Mouse (Mus musculus) kidney, postnatal 10 days (tissue): ENCODE measurements around the gene Mindy4b-ps.
A peak's percentile ranks its signal among the peaks of the same experiment; 100 is the strongest.

Source experiments
- DNase-seq: peaks from one replicate; pipeline ENCODE4 v3.0.0; 2021; ENCODE audit warnings: mixed read lengths

Mindy4b-ps gene

DNA sequence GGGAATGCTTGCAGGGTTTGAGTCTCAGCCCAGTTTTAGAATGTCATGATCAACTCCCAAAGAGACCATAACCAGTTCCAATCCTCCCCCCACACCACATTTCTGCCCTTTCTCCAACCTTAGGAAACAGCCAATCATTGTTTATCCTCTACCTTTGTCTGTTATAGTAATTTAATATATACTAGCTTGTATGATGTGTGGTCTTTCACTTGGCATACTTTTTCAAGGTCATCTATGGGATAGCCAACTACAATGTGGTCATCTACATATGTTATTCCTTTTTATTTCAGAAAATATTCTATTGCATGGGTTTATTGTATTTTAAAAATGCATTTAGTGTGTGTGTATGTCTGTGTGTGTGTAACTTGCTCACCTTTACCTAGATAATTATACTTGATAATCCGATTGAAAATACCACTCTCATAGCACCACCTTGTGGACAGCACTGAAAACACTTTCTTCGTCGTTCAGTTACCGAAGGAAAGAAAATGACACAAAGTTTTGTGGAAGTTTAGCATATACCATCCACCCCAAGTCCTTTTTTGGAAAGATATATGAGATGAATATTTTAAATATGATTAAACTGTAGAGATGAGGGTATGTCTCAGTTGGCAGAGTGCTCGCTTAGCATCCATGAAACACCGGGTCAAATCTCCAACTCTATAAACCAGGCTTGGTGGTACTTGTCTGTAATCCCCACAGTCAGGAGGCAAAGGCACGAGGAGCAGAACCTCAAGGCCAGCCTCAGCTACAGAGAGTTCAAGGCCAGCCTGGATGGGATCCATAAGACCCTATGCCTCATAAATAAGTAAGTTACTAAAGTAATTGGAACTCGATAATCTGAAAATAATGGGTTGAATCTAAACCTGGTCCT, 37.7 kb downstream of the Mindy4b-ps start:
- DNase-seq = peak; percentile 56

DNA sequence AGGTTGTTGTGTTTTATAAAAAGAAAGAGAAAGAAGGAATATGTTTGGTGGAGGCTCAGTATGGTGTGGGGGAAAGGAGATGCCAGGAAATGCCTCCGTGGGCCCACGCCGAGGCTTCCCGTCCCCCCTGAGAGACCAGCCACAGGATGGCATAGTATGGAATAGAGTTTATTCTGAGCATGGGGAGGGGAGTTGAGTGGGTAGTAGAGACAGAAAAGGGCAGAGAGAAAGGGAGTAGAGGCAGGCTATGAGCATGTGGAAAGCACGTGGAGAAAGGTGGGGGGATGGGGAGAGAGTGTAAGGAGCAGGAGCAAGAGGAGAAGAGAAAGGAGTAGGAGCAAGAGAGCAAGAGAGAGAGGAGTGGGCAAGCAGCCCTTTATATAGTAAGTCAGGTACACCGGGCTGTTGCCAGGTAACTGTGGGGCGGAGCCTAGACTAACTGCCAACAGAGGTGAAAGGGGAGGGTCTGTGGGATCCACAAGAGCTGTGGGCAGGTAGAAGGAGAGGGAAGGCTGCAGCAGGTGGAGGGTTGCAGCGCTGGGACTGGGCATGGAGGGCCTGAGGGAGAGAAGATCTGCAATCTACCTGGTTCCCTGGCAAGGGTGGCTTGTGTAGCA, 38.4 kb downstream of the Mindy4b-ps start:
- DNase-seq = peak; percentile 25

DNA sequence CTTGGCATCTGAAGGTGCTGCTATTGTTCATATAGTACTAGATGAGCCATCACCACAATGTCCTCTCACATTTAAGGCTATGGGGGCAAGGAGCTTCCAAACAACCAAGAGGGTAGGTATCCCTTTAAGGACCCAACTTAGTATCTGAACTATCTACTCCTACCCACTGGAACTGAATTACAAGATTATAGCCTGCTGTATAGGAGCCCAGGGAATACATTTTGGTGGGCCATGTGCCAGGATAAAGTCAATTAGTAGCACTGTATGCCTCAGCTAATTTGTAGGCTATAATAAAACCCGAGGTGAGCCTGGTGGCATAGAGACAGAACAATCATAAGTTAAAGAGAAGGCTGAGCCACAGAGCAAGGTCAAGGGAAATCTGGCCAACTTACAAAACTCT, 65.7 kb downstream of the Mindy4b-ps start:
- no peak for DNase-seq

- DNase-seq = no peak
Measured at GRCm38 (mm10) chr3:58755769-58756168, 66.3 kb downstream of the Mindy4b-ps start.

- DNase-seq = no peak
Measured at GRCm38 (mm10) chr3:58754361-58754760, 67.8 kb downstream of the Mindy4b-ps start.

DNA sequence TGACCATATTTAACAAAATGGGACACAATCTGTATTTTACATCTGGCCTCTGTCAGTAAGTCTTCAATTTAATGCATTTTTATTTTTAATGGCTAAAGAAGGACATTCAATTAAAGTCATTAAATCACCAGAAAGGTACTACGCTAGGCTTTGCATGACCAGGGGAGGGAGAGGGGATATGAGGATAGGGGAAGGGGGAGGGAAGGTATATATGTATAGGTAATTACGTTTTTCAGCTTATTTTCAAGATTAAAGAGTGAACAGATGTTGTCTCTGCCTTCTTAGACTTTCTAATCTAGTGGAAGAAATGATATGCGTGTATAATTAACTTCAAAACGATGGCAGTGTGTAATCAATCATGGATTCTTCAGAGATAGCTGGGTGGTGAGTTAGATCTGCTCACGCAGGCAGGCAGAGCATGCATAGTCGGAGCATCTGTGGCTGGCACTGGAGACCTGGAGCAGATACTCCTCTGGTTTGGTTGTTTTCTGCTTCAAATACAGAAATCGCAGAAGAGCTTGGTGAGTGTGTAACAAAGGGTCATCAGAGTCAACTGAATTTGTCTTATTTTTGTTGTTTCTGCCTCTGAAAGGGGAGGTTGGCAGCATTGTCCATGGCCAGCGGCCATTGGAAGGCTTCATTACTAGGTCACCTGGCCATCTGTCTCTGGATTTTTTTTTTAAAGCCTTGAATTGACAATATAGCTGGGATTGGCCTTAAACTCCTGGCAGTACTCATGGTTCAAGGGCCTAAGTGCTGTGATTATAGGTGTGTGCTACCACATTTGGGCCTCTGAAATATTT, 70.1 kb downstream of the Mindy4b-ps start:
- no peak for DNase-seq

GRCm38 (mm10) chr3:58748724-58749123, 73.4 kb downstream of the Mindy4b-ps start:
- no peak for DNase-seq

GRCm38 (mm10) chr3:58747924-58748323, 74.2 kb downstream of the Mindy4b-ps start:
- DNase-seq = no peak

DNA sequence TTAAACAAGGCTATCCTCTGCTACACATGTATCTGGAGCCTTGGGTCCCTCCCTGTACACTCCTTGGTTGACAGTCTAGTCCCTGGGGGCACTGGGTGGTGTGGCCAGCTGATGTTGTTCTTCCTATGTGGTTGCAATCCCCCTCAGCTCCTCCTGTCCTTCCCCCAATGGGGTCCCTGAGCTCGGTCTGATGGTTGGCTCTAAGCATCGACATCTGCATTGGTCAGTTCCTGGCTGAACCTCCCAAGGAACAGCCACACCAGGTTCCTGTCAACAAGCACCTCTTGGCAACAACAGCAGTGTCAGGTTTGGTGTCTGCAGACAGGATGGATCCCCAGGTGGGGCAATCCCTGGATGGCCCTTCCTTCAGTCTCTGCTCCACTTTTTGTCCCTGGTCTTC, 82.6 kb downstream of the Mindy4b-ps start:
- DNase-seq = no peak
